Mouse (Mus musculus): Measurements from ENCODE around the gene Picalm. TPM values are rescaled to one million over a fixed set of nuclear protein-coding genes. Genes with fewer than 3 reads are reported as not detected.
A peak's percentile ranks its signal among the peaks of the same experiment; 100 is the strongest.

Gene Picalm
- polyA plus RNA-seq, 1 experiment from 2014 or later: 58.0 TPM

DNA sequence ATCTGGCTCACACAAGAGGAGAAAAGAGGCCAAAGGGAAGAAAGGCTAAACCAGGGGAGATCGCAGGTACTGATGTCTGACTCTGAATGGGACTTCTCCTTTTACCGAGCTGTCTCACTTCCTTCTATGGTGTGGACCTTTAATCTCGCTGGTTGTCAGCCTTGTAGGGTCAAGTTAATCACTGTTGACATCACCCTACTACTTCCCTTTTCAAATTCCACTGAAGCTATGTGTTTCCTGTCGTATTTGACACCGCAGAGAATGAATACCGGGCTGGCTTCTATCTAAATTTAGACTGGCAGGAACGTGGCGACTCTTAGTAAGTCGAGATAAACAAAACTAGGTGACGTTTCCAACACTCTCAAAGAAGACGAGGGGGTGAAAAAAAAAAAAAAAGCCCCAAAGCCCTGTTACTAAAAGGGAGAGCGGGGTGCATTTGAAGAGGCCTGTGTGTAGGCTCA is 712 bp upstream of the Picalm start:
- Histone ChIP-seq H3K36me3 (ENCODE audit: control insufficient read depth, insufficient read depth, low read length) (no peaks in the 10 kb centered on the region), H3K4me2 (ENCODE audit: low read depth, low read length) (peak overlapping the region; percentile 90), H3K9me3 (ENCODE audit: control insufficient read depth, low read length) (no peaks in the 10 kb centered on the region), H3K27ac (ENCODE audit: low read depth, low read length) (peak overlapping the region; percentile 96), H3K9ac (replicated peaks; ENCODE audit: low read depth, low read length) (peak overlapping the region; percentile 85), H3K27me3 (ENCODE audit: control insufficient read depth, insufficient read depth, low read length) (no peaks in the 10 kb centered on the region), H3K4me3 (ENCODE audit: low read depth, low read length) (peak overlapping the region; percentile 94), H3K4me1 (ENCODE audit: control insufficient read depth, insufficient read depth, low read length) (peaks cover 11% of the 10 kb centered on the region; the same call in 1 of the 2 replicates)
- WGBS: under 1% methylated on average over 12 of the region's 12 CpGs
- ATAC-seq (ENCODE audit: low read depth): peak; percentile 1; the same call in 1 of the 2 replicates

DNA sequence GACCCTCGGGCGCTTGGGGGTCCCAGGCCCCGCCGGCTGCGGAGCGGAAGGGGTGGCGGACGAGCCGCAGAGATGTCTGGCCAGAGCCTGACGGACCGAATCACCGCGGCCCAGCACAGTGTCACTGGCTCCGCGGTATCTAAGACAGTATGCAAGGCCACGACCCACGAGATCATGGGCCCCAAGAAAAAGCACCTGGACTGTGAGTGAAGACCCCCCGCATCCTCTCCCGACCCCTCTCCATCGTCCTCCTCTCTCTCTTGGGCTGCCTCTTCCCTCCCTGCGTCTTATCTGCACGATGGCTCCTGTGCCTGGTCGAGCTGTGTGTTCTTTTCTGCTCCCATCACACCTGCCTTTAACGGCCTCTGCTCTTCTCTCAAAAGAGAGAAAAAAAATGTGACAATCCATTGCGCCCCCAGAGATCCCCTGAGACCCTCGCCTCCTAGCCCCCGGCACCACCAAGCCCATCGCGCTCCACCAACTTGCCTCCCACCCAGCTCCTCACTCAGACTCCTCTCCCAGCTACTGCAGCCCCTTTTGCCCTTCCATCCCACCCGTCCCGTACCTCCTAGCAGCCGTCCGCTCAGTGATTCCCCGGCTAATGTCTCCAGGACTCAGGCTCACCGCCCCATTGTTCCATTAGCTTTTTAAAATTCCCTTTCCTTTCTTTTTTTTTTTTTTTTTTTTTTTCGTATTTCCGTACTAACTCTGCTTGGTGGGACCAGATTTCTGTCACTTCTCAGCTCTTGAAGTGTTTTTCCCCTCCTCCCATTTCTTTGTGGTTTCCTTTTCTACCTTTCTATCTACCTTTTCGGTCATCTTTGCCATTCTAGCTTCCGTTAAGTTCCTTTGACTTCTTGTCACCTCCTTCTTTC is 725 bp downstream of the Picalm start:
- Histone ChIP-seq H3K9me3 (ENCODE audit: control insufficient read depth, low read length) (no peaks in the 10 kb centered on the region), H3K36me3 (ENCODE audit: control insufficient read depth, insufficient read depth, low read length) (no peaks in the 10 kb centered on the region), H3K27me3 (ENCODE audit: control insufficient read depth, insufficient read depth, low read length) (no peaks in the 10 kb centered on the region), H3K4me1 (ENCODE audit: control insufficient read depth, insufficient read depth, low read length) (peaks cover 11% of the 10 kb centered on the region; the same call in 1 of the 2 replicates), H3K4me2 (ENCODE audit: low read depth, low read length) (peak overlapping the region; percentile 90), H3K4me3 (ENCODE audit: low read depth, low read length) (peak overlapping the region; percentile 94), H3K27ac (ENCODE audit: low read depth, low read length) (peak overlapping the region; percentile 96), H3K9ac (replicated peaks; ENCODE audit: low read depth, low read length) (peak overlapping the region; percentile 85)
- under 1% methylated on average over 39 of the region's 39 CpGs for WGBS
- ATAC-seq (ENCODE audit: low read depth): peak; percentile 80

DNA sequence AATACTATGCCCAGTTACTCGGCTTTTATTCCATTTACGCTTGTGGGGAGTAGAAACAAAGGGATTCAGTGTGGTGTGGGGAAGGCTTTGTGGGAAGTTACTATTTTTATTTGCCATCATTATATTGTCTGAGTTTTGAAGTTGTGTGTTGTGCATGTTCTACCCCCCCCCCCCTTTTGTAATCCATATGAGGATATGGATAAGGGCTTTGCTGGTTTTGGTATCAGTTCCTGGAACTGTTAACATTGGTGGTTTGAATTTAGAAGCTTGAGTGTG is 1.3 kb downstream of the Picalm start:
- Histone ChIP-seq H3K4me1 (ENCODE audit: control insufficient read depth, insufficient read depth, low read length) (peaks cover 11% of the 10 kb centered on the region; the same call in 1 of the 2 replicates), H3K36me3 (ENCODE audit: control insufficient read depth, insufficient read depth, low read length) (no peaks in the 10 kb centered on the region), H3K4me3 (ENCODE audit: low read depth, low read length) (peak overlapping the region; percentile 94), H3K27me3 (ENCODE audit: control insufficient read depth, insufficient read depth, low read length) (no peaks in the 10 kb centered on the region), H3K9me3 (ENCODE audit: control insufficient read depth, low read length) (no peaks in the 10 kb centered on the region), H3K27ac (ENCODE audit: low read depth, low read length) (no peak overlapping the region), H3K4me2 (ENCODE audit: low read depth, low read length) (peak overlapping the region; percentile 90), H3K9ac (replicated peaks; ENCODE audit: low read depth, low read length) (peak overlapping the region; percentile 85)
- WGBS: 1% methylated on average over 2 of the region's 2 CpGs
- no peak for ATAC-seq (ENCODE audit: low read depth)

DNA sequence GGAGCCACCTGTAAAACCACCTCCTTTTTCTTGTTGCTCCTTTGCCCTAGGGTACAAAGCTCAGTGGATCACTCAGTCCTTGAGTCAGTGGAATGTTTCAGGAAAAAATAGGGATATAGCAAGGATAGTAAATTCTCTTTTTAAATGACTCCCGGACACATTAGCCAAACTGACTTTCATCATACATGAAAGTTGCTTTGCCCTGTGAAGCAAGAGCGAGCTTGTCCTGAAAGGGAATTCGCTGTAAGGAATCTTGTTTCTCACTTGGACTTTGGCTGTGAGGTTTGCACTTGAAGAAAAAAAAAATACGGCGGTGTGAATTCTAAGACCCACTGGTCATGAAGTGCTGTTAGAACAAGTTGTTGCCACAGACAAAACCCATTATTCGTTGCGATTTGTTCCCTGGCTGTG is 1.8 kb downstream of the Picalm start:
- no peak for ATAC-seq (ENCODE audit: low read depth)
- H3K4me1 ChIP-seq (ENCODE audit: control insufficient read depth, insufficient read depth, low read length): peaks cover 11% of the 10 kb centered on the region; the same call in 1 of the 2 replicates
- no peak overlapping the region for H3K27ac ChIP-seq (ENCODE audit: low read depth, low read length)
- peak overlapping the region; percentile 90 for H3K4me2 ChIP-seq (ENCODE audit: low read depth, low read length)
- 14% methylated on average over 7 of the region's 7 CpGs for WGBS
- peak overlapping the region; percentile 94 for H3K4me3 ChIP-seq (ENCODE audit: low read depth, low read length)
- H3K9ac ChIP-seq (replicated peaks; ENCODE audit: low read depth, low read length): peak overlapping the region; percentile 85
- no peaks in the 10 kb centered on the region for H3K27me3 ChIP-seq (ENCODE audit: control insufficient read depth, insufficient read depth, low read length)
- no peaks in the 10 kb centered on the region for H3K9me3 ChIP-seq (ENCODE audit: control insufficient read depth, low read length)
- no peaks in the 10 kb centered on the region for H3K36me3 ChIP-seq (ENCODE audit: control insufficient read depth, insufficient read depth, low read length)

DNA sequence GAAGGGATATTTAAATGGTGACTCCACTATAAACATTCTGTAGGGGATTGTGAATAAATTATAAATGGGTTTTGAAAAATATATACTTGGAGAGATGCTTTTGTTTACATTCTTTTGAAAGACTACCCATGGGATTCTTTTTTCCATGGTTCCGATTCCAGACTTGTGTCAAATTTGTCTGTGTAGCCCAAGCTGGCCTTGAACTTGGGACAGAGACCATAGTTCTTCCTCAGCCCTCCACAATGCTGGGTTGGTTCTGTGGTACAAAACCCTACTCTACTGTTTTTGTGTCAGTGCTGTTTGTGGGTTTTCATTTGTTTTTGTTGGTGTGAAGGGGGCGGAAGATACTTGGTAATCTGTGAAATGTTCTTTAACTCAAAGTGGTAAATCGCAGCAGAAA is 2.3 kb downstream of the Picalm start:
- Histone ChIP-seq H3K4me3 (ENCODE audit: low read depth, low read length) (peak overlapping the region; percentile 94), H3K27me3 (ENCODE audit: control insufficient read depth, insufficient read depth, low read length) (no peaks in the 10 kb centered on the region), H3K9me3 (ENCODE audit: control insufficient read depth, low read length) (no peaks in the 10 kb centered on the region), H3K4me2 (ENCODE audit: low read depth, low read length) (peak overlapping the region; percentile 90), H3K4me1 (ENCODE audit: control insufficient read depth, insufficient read depth, low read length) (peaks cover 11% of the 10 kb centered on the region; the same call in 1 of the 2 replicates), H3K9ac (replicated peaks; ENCODE audit: low read depth, low read length) (peak overlapping the region; percentile 0; the same call in 1 of the 2 replicates), H3K36me3 (ENCODE audit: control insufficient read depth, insufficient read depth, low read length) (no peaks in the 10 kb centered on the region), H3K27ac (ENCODE audit: low read depth, low read length) (no peak overlapping the region)
- WGBS: 69% methylated on average over 3 of the region's 3 CpGs
- ATAC-seq (ENCODE audit: low read depth): no peak

DNA sequence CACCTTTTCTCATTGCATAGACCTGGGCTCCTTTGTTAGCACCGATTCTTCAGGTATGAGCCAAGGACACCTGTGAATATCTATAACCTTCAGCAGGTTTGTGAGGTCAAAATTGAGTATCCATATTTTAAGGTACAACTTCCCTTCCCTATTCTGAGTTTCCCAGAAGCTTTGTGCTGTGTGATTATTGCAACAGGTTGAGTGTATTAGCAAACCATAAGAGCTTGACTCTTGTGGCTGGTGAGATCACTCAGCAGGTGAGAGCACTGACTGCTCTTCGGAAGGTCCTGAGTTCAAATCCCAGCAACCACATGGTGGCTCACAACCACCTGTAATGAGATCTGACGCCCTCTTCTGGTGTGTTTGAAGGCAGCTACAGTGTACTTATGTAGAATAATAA is 6.7 kb downstream of the Picalm start:
- H3K36me3 ChIP-seq (ENCODE audit: control insufficient read depth, insufficient read depth, low read length): no peaks in the 10 kb centered on the region
- ATAC-seq (ENCODE audit: low read depth): no peak
- H3K27me3 ChIP-seq (ENCODE audit: control insufficient read depth, insufficient read depth, low read length): no peaks in the 10 kb centered on the region
- no peaks in the 10 kb centered on the region for H3K9me3 ChIP-seq (ENCODE audit: control insufficient read depth, low read length)
- H3K4me3 ChIP-seq (ENCODE audit: low read depth, low read length): no peak overlapping the region
- H3K9ac ChIP-seq (replicated peaks; ENCODE audit: low read depth, low read length): no peak overlapping the region
- no peak overlapping the region for H3K27ac ChIP-seq (ENCODE audit: low read depth, low read length)
- peaks cover 15% of the 10 kb centered on the region; the same call in 1 of the 2 replicates for H3K4me1 ChIP-seq (ENCODE audit: control insufficient read depth, insufficient read depth, low read length)
- WGBS: 82% methylated on average over 3 of the region's 3 CpGs
- H3K4me2 ChIP-seq (ENCODE audit: low read depth, low read length): no peak overlapping the region

DNA sequence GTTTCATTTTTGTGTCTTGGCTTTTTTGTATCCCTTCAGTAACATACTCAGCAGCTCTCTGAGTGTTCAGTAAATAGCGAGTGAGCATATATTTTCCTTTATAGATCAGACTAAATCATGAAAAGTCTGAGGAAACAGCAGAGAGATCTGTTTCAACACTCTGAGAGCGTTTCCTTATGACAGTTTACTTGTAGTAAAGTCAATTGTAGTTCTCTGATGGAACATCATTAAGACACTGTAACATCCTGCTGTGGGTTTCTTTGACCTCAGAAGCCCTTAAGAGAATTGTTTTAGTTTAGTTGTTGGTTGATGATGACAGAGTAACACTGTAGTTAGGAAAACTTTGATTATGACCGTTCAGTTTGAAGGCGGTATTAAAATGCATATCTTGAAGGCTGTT is 8.3 kb downstream of the Picalm start:
- no peak overlapping the region for H3K4me3 ChIP-seq (ENCODE audit: low read depth, low read length)
- H3K27me3 ChIP-seq (ENCODE audit: control insufficient read depth, insufficient read depth, low read length): no peaks in the 10 kb centered on the region
- 77% methylated on average over 4 of the region's 4 CpGs for WGBS
- H3K4me2 ChIP-seq (ENCODE audit: low read depth, low read length): no peak overlapping the region
- H3K4me1 ChIP-seq (ENCODE audit: control insufficient read depth, insufficient read depth, low read length): peaks cover 8% of the 10 kb centered on the region; the same call in 1 of the 2 replicates
- no peaks in the 10 kb centered on the region for H3K9me3 ChIP-seq (ENCODE audit: control insufficient read depth, low read length)
- no peak overlapping the region for H3K27ac ChIP-seq (ENCODE audit: low read depth, low read length)
- no peak for ATAC-seq (ENCODE audit: low read depth)
- H3K36me3 ChIP-seq (ENCODE audit: control insufficient read depth, insufficient read depth, low read length): no peaks in the 10 kb centered on the region
- no peak overlapping the region for H3K9ac ChIP-seq (replicated peaks; ENCODE audit: low read depth, low read length)

DNA sequence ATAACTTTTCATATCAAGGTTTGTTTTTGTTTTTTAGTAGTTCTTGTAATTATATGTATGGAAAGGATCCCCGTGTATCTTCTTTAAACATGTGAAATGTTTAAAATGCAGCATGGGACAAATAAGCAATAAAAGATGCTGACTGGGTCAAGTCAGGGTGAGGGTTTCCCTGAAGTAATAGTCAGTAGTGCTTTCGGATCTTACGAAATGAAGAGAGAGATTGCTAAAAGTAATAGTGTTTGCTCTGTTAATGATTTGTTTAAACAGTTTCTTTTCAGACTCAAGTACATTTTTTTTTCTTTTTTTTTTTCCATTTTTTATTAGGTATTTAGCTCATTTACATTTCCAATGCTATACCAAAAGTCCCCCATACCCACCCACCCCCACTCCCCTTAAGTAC is 10.3 kb downstream of the Picalm start:
- Histone ChIP-seq H3K4me3 (ENCODE audit: low read depth, low read length) (no peak overlapping the region), H3K36me3 (ENCODE audit: control insufficient read depth, insufficient read depth, low read length) (no peaks in the 10 kb centered on the region), H3K4me1 (ENCODE audit: control insufficient read depth, insufficient read depth, low read length) (0 out of 2 replicates have a peak, but pooled peaks cover 4% of the 10 kb centered on the region), H3K4me2 (ENCODE audit: low read depth, low read length) (no peak overlapping the region), H3K9ac (replicated peaks; ENCODE audit: low read depth, low read length) (no peak overlapping the region), H3K9me3 (ENCODE audit: control insufficient read depth, low read length) (no peaks in the 10 kb centered on the region), H3K27ac (ENCODE audit: low read depth, low read length) (no peak overlapping the region), H3K27me3 (ENCODE audit: control insufficient read depth, insufficient read depth, low read length) (no peaks in the 10 kb centered on the region)
- no peak for ATAC-seq (ENCODE audit: low read depth)
- 75% methylated on average over 3 of the region's 3 CpGs for WGBS

DNA sequence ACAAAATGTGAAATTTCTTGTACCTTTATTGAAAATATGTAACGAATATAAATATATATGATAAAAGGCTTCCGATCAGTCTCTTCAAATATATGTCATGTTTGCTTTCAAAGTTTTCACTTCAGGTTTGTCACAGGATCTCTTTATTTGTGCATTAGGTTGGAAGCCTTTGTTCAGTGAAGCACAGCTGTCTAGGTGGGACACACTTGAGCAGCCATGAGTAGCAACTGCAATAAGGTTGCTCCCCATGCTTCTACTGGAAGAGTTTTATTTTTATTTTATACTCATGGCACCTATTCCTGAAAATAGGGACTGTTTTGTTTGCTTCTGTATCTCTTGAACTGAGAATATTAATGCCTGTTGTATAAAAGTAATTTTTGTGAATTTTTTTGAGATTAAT is 14.3 kb downstream of the Picalm start:
- Histone ChIP-seq H3K9ac (replicated peaks; ENCODE audit: low read depth, low read length) (no peak overlapping the region), H3K27ac (ENCODE audit: low read depth, low read length) (no peak overlapping the region), H3K27me3 (ENCODE audit: control insufficient read depth, insufficient read depth, low read length) (no peaks in the 10 kb centered on the region), H3K4me1 (ENCODE audit: control insufficient read depth, insufficient read depth, low read length) (peaks cover 5% of the 10 kb centered on the region; the same call in 1 of the 2 replicates), H3K4me2 (ENCODE audit: low read depth, low read length) (no peak overlapping the region), H3K9me3 (ENCODE audit: control insufficient read depth, low read length) (no peaks in the 10 kb centered on the region), H3K36me3 (ENCODE audit: control insufficient read depth, insufficient read depth, low read length) (no peaks in the 10 kb centered on the region), H3K4me3 (ENCODE audit: low read depth, low read length) (no peak overlapping the region)
- no peak for ATAC-seq (ENCODE audit: low read depth)
- WGBS: 97% methylated on average over 2 of the region's 2 CpGs

All from neural tube, embryonic 14.5 days (tissue).